Mouse (Mus musculus): ENCODE results near the gene Tectb. TPM values are rescaled to one million over a fixed set of nuclear protein-coding genes. Genes with fewer than 3 reads are reported as not detected.
"Not testable (repeated sequence)": the region's sequence is repeated elsewhere in the genome, so short reads cannot be mapped to it uniquely, and the experiment has no call there.

Gene Tectb
- polyA plus RNA-seq, 1 experiment from 2014 or later = 0.05 TPM

DNA sequence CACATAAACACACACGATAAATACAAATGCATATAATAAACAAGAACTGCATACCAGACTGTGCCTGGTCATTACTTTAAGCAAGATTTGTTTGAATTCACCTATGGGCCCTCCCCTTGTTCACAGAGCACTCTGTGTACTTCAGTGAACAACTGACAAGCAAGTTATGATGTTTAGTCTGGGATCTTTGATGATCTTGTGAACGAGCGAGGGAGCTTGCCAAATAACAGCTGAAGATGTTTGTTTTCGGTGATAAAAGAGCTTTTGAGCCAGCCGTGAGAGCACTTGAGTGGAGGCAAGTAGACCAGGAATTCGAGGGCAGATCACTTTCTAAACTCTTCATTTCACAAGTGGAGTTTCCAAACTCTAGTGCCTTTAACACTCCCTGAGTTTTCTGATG lies 12.2 kb upstream of the Tectb start:
- H3K27ac ChIP-seq = no peak overlapping the region

DNA sequence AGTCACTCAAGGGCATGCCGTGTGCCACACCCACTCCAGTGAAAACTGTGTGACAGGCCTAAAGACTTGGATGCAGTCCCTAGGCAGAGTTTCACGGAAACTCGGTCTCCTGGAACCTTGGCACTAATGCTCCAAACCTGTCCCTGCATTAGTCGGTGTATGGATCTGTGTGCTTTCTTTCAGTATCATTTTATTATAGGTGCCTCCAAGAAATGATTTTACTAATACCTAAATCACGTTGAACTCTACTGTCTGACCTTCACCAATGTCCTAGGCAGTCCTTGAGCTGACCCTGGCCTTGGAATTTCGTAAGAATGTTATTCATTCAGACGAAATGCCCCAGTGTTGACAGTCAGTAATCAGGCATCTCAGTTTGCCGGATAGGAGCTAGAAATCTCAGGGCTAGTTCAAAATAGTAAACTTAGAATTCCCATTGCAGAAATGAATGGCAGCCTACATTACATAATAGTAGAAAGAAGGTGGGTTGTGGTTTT lies 11.2 kb upstream of the Tectb start:
- H3K4me3 ChIP-seq (replicated peaks; ENCODE audit: low read depth, low read length); DNase-seq (ENCODE audit: low spot score): not testable (repeated sequence)

More for the DNA sequence above, 12.2 kb upstream of the Tectb start:
- Histone ChIP-seq H3K4me3 (replicated peaks; ENCODE audit: low read depth, low read length) (no peak overlapping the region), H3K36me3 (ENCODE audit: insufficient read depth, low read length) (no peaks in the 10 kb centered on the region), H3K9me3 (replicated peaks; ENCODE audit: low read length) (no peaks in the 10 kb centered on the region), H3K9ac (ENCODE audit: low read depth, low read length) (no peak overlapping the region), H3K4me2 (ENCODE audit: low read length) (no peak overlapping the region), H3K4me1 (replicated peaks; ENCODE audit: insufficient read depth, low read length) (no peaks in the 10 kb centered on the region), H3K27me3 (ENCODE audit: insufficient read depth, low read length) (no peaks in the 10 kb centered on the region)
- 68% methylated on average over 6 of the region's 6 CpGs for WGBS
- TF ChIP-seq CTCF (IDR thresholded peaks at IDR 0.05; ENCODE audit: low read depth) = no peak
- DNase-seq (ENCODE audit: low spot score) = no peak
- ATAC-seq (replicated peaks; ENCODE audit: low FRiP score, low read depth) = no peak

DNA sequence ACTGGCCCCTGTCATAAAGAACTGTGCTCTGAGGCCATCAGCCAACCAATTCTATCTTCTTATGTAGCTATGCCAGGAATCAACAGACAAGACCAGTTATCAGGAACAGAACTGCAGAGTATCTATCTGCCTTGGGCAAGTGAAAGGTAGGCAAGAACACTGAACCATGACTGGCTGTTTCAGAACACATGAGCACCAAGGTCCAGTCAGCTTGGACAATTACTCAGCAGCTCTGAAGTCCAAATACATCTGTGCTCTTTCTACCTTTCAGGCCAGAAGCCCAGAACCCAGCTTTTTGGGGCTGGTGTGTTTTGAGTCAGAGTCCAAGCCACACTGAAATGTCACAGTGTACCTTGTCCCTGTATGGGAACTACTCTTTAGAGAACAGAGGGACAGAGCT lies 10.1 kb upstream of the Tectb start:
- ATAC-seq (replicated peaks; ENCODE audit: low FRiP score, low read depth) = no peak
- Histone ChIP-seq H3K36me3 (ENCODE audit: insufficient read depth, low read length) (no peaks in the 10 kb centered on the region), H3K9me3 (replicated peaks; ENCODE audit: low read length) (no peaks in the 10 kb centered on the region), H3K4me1 (replicated peaks; ENCODE audit: insufficient read depth, low read length) (no peaks in the 10 kb centered on the region), H3K4me2 (ENCODE audit: low read length) (no peak overlapping the region), H3K27me3 (ENCODE audit: insufficient read depth, low read length) (no peaks in the 10 kb centered on the region), H3K27ac (no peak overlapping the region), H3K4me3 (replicated peaks; ENCODE audit: low read depth, low read length) (no peak overlapping the region), H3K9ac (ENCODE audit: low read depth, low read length) (no peak overlapping the region)
- no peak for TF ChIP-seq CTCF (IDR thresholded peaks at IDR 0.05; ENCODE audit: low read depth)
- DNase-seq (ENCODE audit: low spot score) = no peak

More for the DNA sequence above, 11.2 kb upstream of the Tectb start:
- not testable (repeated sequence) for H3K27me3 ChIP-seq (ENCODE audit: insufficient read depth, low read length); H3K4me2 ChIP-seq (ENCODE audit: low read length); H3K36me3 ChIP-seq (ENCODE audit: insufficient read depth, low read length); ATAC-seq (replicated peaks; ENCODE audit: low FRiP score, low read depth); H3K9ac ChIP-seq (ENCODE audit: low read depth, low read length); H3K27ac ChIP-seq; H3K9me3 ChIP-seq (replicated peaks; ENCODE audit: low read length); H3K4me1 ChIP-seq (replicated peaks; ENCODE audit: insufficient read depth, low read length)
- WGBS = 89% methylated on average over 8 of the region's 8 CpGs

DNA sequence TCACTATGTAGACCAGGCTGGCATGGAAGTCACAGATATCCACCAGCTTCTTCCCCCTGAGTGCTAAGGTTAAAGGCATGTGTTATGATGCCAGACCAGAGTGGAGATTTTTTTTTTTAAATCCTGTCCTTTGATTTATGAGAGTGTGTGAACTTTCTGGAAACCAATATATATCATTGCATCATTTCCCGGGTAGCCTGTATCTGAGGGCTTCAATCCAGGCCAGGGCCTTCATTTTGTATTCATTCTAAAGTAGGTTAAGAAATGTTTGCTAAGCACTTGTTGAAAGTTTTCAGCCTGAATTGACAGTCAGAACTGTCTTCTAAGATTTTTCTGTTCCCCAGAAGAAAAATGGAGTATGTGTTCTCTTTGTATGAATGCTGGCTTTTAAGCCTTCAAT lies 8.9 kb upstream of the Tectb start:
- no peak for ATAC-seq (replicated peaks; ENCODE audit: low FRiP score, low read depth)
- Histone ChIP-seq H3K9ac (ENCODE audit: low read depth, low read length) (no peak overlapping the region), H3K4me3 (replicated peaks; ENCODE audit: low read depth, low read length) (no peak overlapping the region), H3K27me3 (ENCODE audit: insufficient read depth, low read length) (no peaks in the 10 kb centered on the region), H3K9me3 (replicated peaks; ENCODE audit: low read length) (no peaks in the 10 kb centered on the region), H3K36me3 (ENCODE audit: insufficient read depth, low read length) (no peaks in the 10 kb centered on the region), H3K27ac (no peak overlapping the region), H3K4me2 (ENCODE audit: low read length) (no peak overlapping the region), H3K4me1 (replicated peaks; ENCODE audit: insufficient read depth, low read length) (no peaks in the 10 kb centered on the region)
- WGBS = 22% methylated on average over 1 of the region's 1 CpGs
- no peak for TF ChIP-seq CTCF (IDR thresholded peaks at IDR 0.05; ENCODE audit: low read depth)
- DNase-seq (ENCODE audit: low spot score) = no peak

DNA sequence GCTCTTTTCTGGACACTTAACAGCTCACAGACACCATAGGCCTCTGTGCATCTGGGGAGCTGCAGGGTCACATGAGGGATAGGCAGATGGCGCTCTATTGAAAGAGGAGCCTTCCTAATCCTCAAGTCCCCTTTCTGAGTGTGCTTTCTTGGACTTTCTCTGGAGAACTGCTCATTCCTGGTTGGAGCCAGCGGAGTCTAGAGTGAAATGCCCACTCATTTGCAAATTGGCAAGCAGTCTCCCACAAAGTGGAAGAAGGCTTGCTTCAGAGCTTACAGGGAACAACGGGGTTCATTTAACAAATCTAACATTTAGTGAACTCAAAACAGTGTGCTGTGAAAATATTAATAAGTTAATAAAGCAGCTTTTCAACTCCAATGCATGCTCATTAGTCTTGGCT lies 3.4 kb upstream of the Tectb start:
- Histone ChIP-seq H3K4me3 (replicated peaks; ENCODE audit: low read depth, low read length) (no peak overlapping the region), H3K9ac (ENCODE audit: low read depth, low read length) (no peak overlapping the region), H3K27me3 (ENCODE audit: insufficient read depth, low read length) (no peaks in the 10 kb centered on the region), H3K4me1 (replicated peaks; ENCODE audit: insufficient read depth, low read length) (no peaks in the 10 kb centered on the region), H3K27ac (no peak overlapping the region), H3K4me2 (ENCODE audit: low read length) (no peak overlapping the region), H3K36me3 (ENCODE audit: insufficient read depth, low read length) (no peaks in the 10 kb centered on the region), H3K9me3 (replicated peaks; ENCODE audit: low read length) (no peaks in the 10 kb centered on the region)
- no peak for TF ChIP-seq CTCF (IDR thresholded peaks at IDR 0.05; ENCODE audit: low read depth)
- ATAC-seq (replicated peaks; ENCODE audit: low FRiP score, low read depth) (no peak), DNase-seq (ENCODE audit: low spot score) (no peak)
- 91% methylated on average over 3 of the region's 3 CpGs for WGBS

DNA sequence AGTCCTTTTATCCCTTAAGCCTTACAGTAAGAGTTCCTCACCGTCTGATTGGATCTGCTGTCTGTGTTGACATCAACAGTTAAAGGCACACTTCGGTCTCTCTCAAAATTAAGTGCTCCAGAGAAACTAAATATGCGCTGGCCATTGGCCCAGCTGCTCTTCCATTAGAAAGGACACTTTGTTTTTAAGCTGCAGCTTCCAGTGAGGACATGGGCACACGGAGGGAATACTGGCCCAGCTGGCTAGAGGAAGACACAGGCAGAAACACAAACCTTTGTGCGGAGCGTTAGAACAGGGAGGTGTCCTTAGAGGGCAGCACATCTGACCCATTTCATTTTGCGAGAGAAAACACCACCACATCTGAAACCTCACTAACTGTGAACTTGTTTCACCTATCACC lies 3.9 kb downstream of the Tectb start:
- no peak overlapping the region for H3K27ac ChIP-seq
- H3K9me3 ChIP-seq (replicated peaks; ENCODE audit: low read length) = no peaks in the 10 kb centered on the region
- H3K4me3 ChIP-seq (replicated peaks; ENCODE audit: low read depth, low read length) = no peak overlapping the region
- DNase-seq (ENCODE audit: low spot score) (no peak), ATAC-seq (replicated peaks; ENCODE audit: low FRiP score, low read depth) (no peak)
- H3K9ac ChIP-seq (ENCODE audit: low read depth, low read length) = no peak overlapping the region
- 60% methylated on average over 7 of the region's 7 CpGs for WGBS
- H3K36me3 ChIP-seq (ENCODE audit: insufficient read depth, low read length) = no peaks in the 10 kb centered on the region
- H3K4me1 ChIP-seq (replicated peaks; ENCODE audit: insufficient read depth, low read length) = no peaks in the 10 kb centered on the region
- H3K27me3 ChIP-seq (ENCODE audit: insufficient read depth, low read length) = no peaks in the 10 kb centered on the region
- no peak overlapping the region for H3K4me2 ChIP-seq (ENCODE audit: low read length)
- TF ChIP-seq CTCF (IDR thresholded peaks at IDR 0.05; ENCODE audit: low read depth) = no peak

DNA sequence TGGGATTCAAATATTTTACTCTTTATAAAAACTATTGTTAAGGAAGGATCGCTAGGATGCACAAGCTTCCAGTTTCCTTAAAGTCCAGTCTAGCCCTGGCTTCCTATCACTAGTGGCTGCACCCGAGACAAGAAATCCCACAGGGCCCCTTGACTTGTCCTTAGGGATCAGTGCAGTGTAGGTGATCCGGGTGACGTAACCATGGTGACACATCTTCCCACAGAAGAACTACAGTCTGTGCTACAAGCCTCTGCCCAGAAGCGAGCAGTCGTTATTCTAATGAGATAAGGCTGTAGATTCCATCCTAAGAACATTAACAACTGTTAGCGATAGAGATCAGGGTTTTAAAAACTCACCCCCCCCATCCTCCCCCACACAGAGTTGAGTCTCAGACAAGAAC lies 4.5 kb downstream of the Tectb start:
- H3K27ac ChIP-seq = no peak overlapping the region
- no peak for TF ChIP-seq CTCF (IDR thresholded peaks at IDR 0.05; ENCODE audit: low read depth)
- H3K9ac ChIP-seq (ENCODE audit: low read depth, low read length) = no peak overlapping the region
- H3K36me3 ChIP-seq (ENCODE audit: insufficient read depth, low read length) = no peaks in the 10 kb centered on the region
- no peak for ATAC-seq (replicated peaks; ENCODE audit: low FRiP score, low read depth)
- no peaks in the 10 kb centered on the region for H3K27me3 ChIP-seq (ENCODE audit: insufficient read depth, low read length)
- WGBS = 66% methylated on average over 7 of the region's 7 CpGs
- H3K9me3 ChIP-seq (replicated peaks; ENCODE audit: low read length) = no peaks in the 10 kb centered on the region
- H3K4me1 ChIP-seq (replicated peaks; ENCODE audit: insufficient read depth, low read length) = no peaks in the 10 kb centered on the region
- DNase-seq (ENCODE audit: low spot score) = no peak
- H3K4me2 ChIP-seq (ENCODE audit: low read length) = no peak overlapping the region
- no peak overlapping the region for H3K4me3 ChIP-seq (replicated peaks; ENCODE audit: low read depth, low read length)
